Mouse (Mus musculus): Measurements from ENCODE around the gene Prkar1b. TPM values are rescaled to one million over a fixed set of nuclear protein-coding genes. Genes with fewer than 3 reads are reported as not detected.

The Prkar1b gene
- polyA plus RNA-seq, 1 experiment, result 3.8 TPM

DNA sequence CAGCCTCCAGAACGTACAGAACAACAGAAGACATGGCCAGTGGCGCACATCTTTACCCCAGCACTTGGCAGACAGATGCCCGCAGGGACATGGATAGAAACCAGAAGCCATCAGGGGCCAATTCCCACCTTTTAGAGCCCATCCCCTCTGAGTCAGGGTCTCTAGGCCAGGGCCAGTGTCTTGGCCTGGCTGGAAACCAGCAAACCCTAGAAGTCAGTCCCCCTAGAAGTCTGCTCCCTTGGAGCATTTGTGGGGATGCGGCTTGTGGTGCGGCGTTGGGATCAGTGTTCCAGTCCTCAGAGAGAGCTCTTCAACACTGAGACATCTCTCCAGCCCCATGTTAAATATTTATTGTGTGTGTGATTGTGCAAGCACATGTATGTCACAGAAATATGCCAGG lies 12.6 kb downstream of the Prkar1b start:
- Histone ChIP-seq H3K27me3 (ENCODE audit: control insufficient read depth, insufficient read depth, low read length) (no peaks in the 10 kb centered on the region), H3K36me3 (ENCODE audit: control insufficient read depth, insufficient read depth, low read length) (no peaks in the 10 kb centered on the region), H3K4me3 (ENCODE audit: low read depth, low read length) (no peak overlapping the region), H3K27ac (ENCODE audit: insufficient read depth, low read depth, low read length) (no peak overlapping the region), H3K4me1 (ENCODE audit: control insufficient read depth, insufficient read depth, insufficient read length, low read length) (peaks cover 11% of the 10 kb centered on the region; the same call in 1 of the 2 replicates)
- TF ChIP-seq POLR2A (IDR thresholded peaks at IDR 0.05; ENCODE audit: low read depth, low read length), result no peak
- no peak for TF ChIP-seq CTCF (IDR thresholded peaks at IDR 0.05; ENCODE audit: extremely low read depth, insufficient read length, insufficient replicate concordance, low read depth, low read length)
- WGBS, result 91% methylated on average over 6 of the region's 6 CpGs

DNA sequence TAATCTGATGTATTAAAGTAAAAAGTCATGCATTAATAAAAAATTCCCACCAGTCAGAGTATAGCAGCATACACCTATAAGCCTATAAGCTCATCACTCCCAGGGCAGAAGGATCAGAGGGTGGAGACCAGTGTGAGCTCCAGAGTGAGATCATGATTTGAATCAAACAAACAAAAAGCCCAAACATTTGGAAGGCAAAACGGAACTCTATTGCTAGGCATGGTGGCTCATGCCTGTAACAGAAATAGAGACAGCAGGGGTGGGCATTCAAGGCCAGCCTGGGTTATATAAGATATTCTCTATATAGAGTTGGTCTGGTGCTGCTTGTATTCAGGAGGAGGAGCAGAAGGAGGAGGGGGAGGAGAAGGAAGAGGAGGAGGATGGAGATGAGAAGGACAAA lies 13.5 kb downstream of the Prkar1b start:
- WGBS, result 59% methylated on average over 1 of the region's 1 CpGs
- no peaks in the 10 kb centered on the region for H3K36me3 ChIP-seq (ENCODE audit: control insufficient read depth, insufficient read depth, low read length)
- no peaks in the 10 kb centered on the region for H3K27me3 ChIP-seq (ENCODE audit: control insufficient read depth, insufficient read depth, low read length)
- TF ChIP-seq CTCF (IDR thresholded peaks at IDR 0.05; ENCODE audit: extremely low read depth, insufficient read length, insufficient replicate concordance, low read depth, low read length) (no peak), POLR2A (IDR thresholded peaks at IDR 0.05; ENCODE audit: low read depth, low read length) (no peak)
- no peak overlapping the region for H3K4me3 ChIP-seq (ENCODE audit: low read depth, low read length)
- H3K4me1 ChIP-seq (ENCODE audit: control insufficient read depth, insufficient read depth, insufficient read length, low read length), result peaks cover 11% of the 10 kb centered on the region; the same call in 1 of the 2 replicates
- H3K27ac ChIP-seq (ENCODE audit: insufficient read depth, low read depth, low read length), result no peak overlapping the region

DNA sequence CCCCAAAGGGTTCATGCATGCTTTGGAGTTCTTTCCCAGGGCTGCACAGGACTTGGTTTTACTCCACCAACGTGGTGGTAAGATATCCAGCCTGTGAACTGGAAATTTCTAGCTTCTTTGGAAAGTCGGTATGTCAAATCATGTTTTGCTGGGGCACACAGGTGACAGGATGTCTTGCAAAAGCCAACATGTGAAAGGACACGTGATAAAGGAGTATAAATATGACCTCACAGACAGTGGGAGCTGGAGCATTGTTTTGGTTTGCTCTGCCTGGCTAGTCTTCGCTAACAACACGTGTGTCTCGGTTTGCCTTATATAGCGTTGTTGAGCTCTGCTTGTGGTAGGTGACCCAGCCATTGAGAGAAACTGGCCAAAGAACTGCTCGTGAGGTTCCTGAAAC lies 15.3 kb downstream of the Prkar1b start:
- Histone ChIP-seq H3K27me3 (ENCODE audit: control insufficient read depth, insufficient read depth, low read length) (peaks cover 5% of the 10 kb centered on the region; the same call in 1 of the 2 replicates), H3K4me1 (ENCODE audit: control insufficient read depth, insufficient read depth, insufficient read length, low read length) (peaks cover 8% of the 10 kb centered on the region; the same call in 1 of the 2 replicates), H3K4me3 (ENCODE audit: low read depth, low read length) (no peak overlapping the region), H3K27ac (ENCODE audit: insufficient read depth, low read depth, low read length) (no peak overlapping the region), H3K36me3 (ENCODE audit: control insufficient read depth, insufficient read depth, low read length) (no peaks in the 10 kb centered on the region)
- 80% methylated on average over 8 of the region's 8 CpGs for WGBS
- TF ChIP-seq CTCF (IDR thresholded peaks at IDR 0.05; ENCODE audit: extremely low read depth, insufficient read length, insufficient replicate concordance, low read depth, low read length) (no peak), POLR2A (IDR thresholded peaks at IDR 0.05; ENCODE audit: low read depth, low read length) (no peak)

GRCm38 (mm10) chr5:139130351-139130750 lies 19.4 kb downstream of the Prkar1b start:
- 87% methylated on average over 5 of the region's 5 CpGs for WGBS
- H3K27ac ChIP-seq (ENCODE audit: insufficient read depth, low read depth, low read length), result no peak overlapping the region

GRCm38 (mm10) chr5:139129572-139130151 lies 20.1 kb downstream of the Prkar1b start:
- H3K36me3 ChIP-seq (ENCODE audit: control insufficient read depth, insufficient read depth, low read length), result no peaks in the 10 kb centered on the region
- TF ChIP-seq CTCF (IDR thresholded peaks at IDR 0.05; ENCODE audit: extremely low read depth, insufficient read length, insufficient replicate concordance, low read depth, low read length), result no peak
- H3K4me3 ChIP-seq (ENCODE audit: low read depth, low read length), result peak overlapping the region; percentile 49
- WGBS, result 6% methylated on average over 55 of the region's 55 CpGs
- peaks cover 9% of the 10 kb centered on the region for H3K4me1 ChIP-seq (ENCODE audit: control insufficient read depth, insufficient read depth, insufficient read length, low read length)
- no peak overlapping the region for H3K27ac ChIP-seq (ENCODE audit: insufficient read depth, low read depth, low read length)
- H3K27me3 ChIP-seq (ENCODE audit: control insufficient read depth, insufficient read depth, low read length), result peaks cover 13% of the 10 kb centered on the region

More at GRCm38 (mm10) chr5:139130351-139130750, 19.4 kb downstream of the Prkar1b start:
- Histone ChIP-seq H3K27me3 (ENCODE audit: control insufficient read depth, insufficient read depth, low read length) (peaks cover 13% of the 10 kb centered on the region), H3K4me1 (ENCODE audit: control insufficient read depth, insufficient read depth, insufficient read length, low read length) (peaks cover 9% of the 10 kb centered on the region), H3K4me3 (ENCODE audit: low read depth, low read length) (no peak overlapping the region), H3K36me3 (ENCODE audit: control insufficient read depth, insufficient read depth, low read length) (no peaks in the 10 kb centered on the region)
- TF ChIP-seq POLR2A (IDR thresholded peaks at IDR 0.05; ENCODE audit: low read depth, low read length), result no peak
- no peak for TF ChIP-seq CTCF (IDR thresholded peaks at IDR 0.05; ENCODE audit: extremely low read depth, insufficient read length, insufficient replicate concordance, low read depth, low read length)

GRCm38 (mm10) chr5:139129078-139129477 lies 20.7 kb downstream of the Prkar1b start:
- Histone ChIP-seq H3K36me3 (ENCODE audit: control insufficient read depth, insufficient read depth, low read length) (no peaks in the 10 kb centered on the region), H3K27ac (ENCODE audit: insufficient read depth, low read depth, low read length) (no peak overlapping the region)
- TF ChIP-seq CTCF (IDR thresholded peaks at IDR 0.05; ENCODE audit: extremely low read depth, insufficient read length, insufficient replicate concordance, low read depth, low read length) (no peak), POLR2A (IDR thresholded peaks at IDR 0.05; ENCODE audit: low read depth, low read length) (no peak)

DNA sequence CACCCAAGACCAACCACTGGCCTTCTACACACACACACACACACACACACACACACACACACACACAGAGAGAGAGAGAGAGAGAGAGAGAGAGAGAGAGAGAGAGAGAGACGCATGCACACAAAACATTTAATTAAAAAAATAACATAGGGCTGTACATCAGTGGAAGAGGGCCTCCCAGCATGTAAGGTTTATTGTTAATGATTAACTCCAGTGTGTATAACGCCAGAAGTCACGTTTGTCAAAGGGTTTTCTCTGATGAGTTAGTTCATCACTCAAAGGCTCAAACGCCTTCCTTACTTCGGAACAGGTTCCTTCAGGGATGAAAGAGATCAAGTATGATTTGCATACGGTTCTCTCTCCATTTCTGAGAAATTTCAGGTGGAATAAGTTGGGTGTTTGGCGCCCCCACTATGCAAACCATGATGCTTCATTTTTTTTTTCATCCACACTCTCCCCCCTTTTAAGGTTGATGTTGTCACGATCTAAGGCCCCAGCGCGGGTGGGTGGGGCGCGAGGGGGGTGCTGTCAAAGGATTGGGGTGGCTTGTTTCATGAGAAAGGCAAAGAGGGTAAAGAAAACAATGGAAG lies 21.2 kb downstream of the Prkar1b start:
- WGBS, result 24% methylated on average over 12 of the region's 12 CpGs
- TF ChIP-seq CTCF (IDR thresholded peaks at IDR 0.05; ENCODE audit: extremely low read depth, insufficient read length, insufficient replicate concordance, low read depth, low read length) (no peak), POLR2A (IDR thresholded peaks at IDR 0.05; ENCODE audit: low read depth, low read length) (no peak)
- no peaks in the 10 kb centered on the region for H3K36me3 ChIP-seq (ENCODE audit: control insufficient read depth, insufficient read depth, low read length)
- peaks cover 13% of the 10 kb centered on the region for H3K27me3 ChIP-seq (ENCODE audit: control insufficient read depth, insufficient read depth, low read length)
- peak overlapping the region; percentile 49; the same call in 1 of the 2 replicates for H3K4me3 ChIP-seq (ENCODE audit: low read depth, low read length)
- H3K27ac ChIP-seq (ENCODE audit: insufficient read depth, low read depth, low read length), result no peak overlapping the region
- H3K4me1 ChIP-seq (ENCODE audit: control insufficient read depth, insufficient read depth, insufficient read length, low read length), result peaks cover 9% of the 10 kb centered on the region

More at GRCm38 (mm10) chr5:139129078-139129477, 20.7 kb downstream of the Prkar1b start:
- WGBS, result 12% methylated on average over 12 of the region's 12 CpGs
- Histone ChIP-seq H3K4me3 (ENCODE audit: low read depth, low read length) (peak overlapping the region; percentile 49), H3K4me1 (ENCODE audit: control insufficient read depth, insufficient read depth, insufficient read length, low read length) (peaks cover 9% of the 10 kb centered on the region), H3K27me3 (ENCODE audit: control insufficient read depth, insufficient read depth, low read length) (peaks cover 13% of the 10 kb centered on the region)

Measured in small intestine, adult 2 months (tissue).